Mouse (Mus musculus) heart, adult 2 months (tissue): ENCODE measurements around the gene Tbxa2r.

Experiments
- EP300 ChIP-seq: fragments of 200-500 bp; IDR thresholded peaks from 2 replicates; pipeline ENCODE4 v1.6.1; 2011; ENCODE audit warnings: low read depth, low read length, control low read depth; ENCODE audit not compliant: insufficient read depth
- POLR2A ChIP-seq: fragments of 200-500 bp; IDR thresholded peaks from 2 replicates; pipeline ENCODE4 v1.6.1; 2011; ENCODE audit warnings: mild to moderate bottlenecking, low read depth, low read length, control low read depth; ENCODE audit not compliant: insufficient read depth

- TF ChIP-seq POLR2A (no peak), EP300 (no peak)
These were observed 30.3 kb downstream of the Tbxa2r start for GRCm38 (mm10) chr10:81358841-81359240.
